Mouse (Mus musculus) midbrain, embryonic 12.5 days (tissue): ENCODE measurements at regions not wholly inside any gene's neighbourhood (a gene's known extent, or its start where the extent isn't known, plus 50 kb on each side); places are given as distances from the start of the nearest gene placed in this dataset.

Source experiments
- ATAC-seq: fragments of 200-750 bp; cut with Nextera tagmentation; 2 replicates; pipeline ENCODE4 v1.8.0; 2017; ENCODE audit warnings: low read depth, moderate TSS enrichment, moderate library complexity; ENCODE audit not compliant: low FRiP score
- H3K27ac ChIP-seq: fragments of 300-500 bp; sonication (generic); replicated peaks from 2 replicates; pipeline ENCODE4 v1.5.1; 2016; ENCODE audit warnings: mild to moderate bottlenecking
- H3K27me3 ChIP-seq: fragments of 300-500 bp; sonication (generic); 2 replicates; pipeline ENCODE4 v1.6.1; 2016; ENCODE audit warnings: mild to moderate bottlenecking
- H3K36me3 ChIP-seq: fragments of 300-500 bp; sonication (generic); 2 replicates; pipeline ENCODE4 v1.6.1; 2016
- H3K4me1 ChIP-seq: fragments of 300-500 bp; sonication (generic); 2 replicates; pipeline ENCODE4 v1.6.1; 2016
- H3K4me2 ChIP-seq: fragments of 300-500 bp; sonication (generic); replicated peaks from 2 replicates; pipeline ENCODE4 v1.6.1; 2016; ENCODE audit warnings: mild to moderate bottlenecking, moderate library complexity
- H3K4me3 ChIP-seq: fragments of 300-500 bp; sonication (generic); 2 replicates; pipeline ENCODE4 v1.5.1; 2016; ENCODE audit warnings: mild to moderate bottlenecking
- H3K9ac ChIP-seq: fragments of 300-500 bp; sonication (generic); replicated peaks from 2 replicates; pipeline ENCODE4 v1.6.1; 2016; ENCODE audit warnings: mild to moderate bottlenecking, moderate library complexity
- H3K9me3 ChIP-seq: fragments of 300-500 bp; sonication (generic); 2 replicates; pipeline ENCODE4 v1.6.1; 2016; ENCODE audit warnings: mild to moderate bottlenecking
- WGBS: fragments of 180-500 bp; shearing (Covaris S2); methylation state at CpG from one replicate; pipeline ENCODE4 v1.1.7; 2016; 5-methylcytosine and 5-hydroxymethylcytosine counted together

DNA sequence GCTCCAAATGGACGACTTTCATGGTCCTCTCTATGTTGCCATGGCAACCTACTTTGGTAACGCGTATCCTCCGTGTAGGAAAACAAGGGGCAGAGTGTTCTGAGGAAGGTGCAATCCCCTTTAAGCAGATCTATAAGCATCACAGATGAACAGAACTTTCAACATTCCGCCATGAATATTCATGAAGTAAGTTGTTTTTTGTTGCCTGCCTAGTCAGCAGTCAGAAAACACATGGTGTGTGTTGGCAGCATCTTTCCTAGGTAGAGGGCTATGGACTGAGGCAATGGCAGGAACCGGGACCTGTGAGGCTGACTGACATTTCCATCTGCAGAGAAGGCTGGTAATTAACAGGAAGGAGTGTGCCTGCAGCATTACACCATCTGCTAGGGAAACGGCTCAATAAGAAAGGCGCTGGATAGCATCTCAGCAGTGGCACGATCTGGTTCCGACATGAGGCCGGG, 544.0 kb downstream of the Rnf144a start:
- 37% methylated on average over 11 of the region's 11 CpGs for WGBS

DNA sequence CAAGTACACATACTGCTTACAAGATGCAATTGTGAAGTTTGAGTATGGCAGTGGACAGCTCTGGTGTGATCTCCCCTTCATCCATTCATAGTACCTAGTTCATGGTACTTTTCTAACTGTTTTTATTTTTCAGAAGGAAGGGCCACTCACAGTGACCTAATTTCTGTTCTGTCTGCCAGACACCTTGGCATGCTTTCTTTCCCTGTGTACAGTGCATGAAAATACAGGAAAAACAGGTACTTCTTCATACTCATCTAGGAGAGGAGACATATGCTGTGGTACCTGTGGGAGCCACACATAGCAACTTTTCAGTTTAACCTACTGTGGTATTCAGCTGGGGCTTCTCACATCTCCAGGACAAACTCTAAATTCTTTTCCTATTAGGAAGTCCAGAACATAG, 545.2 kb downstream of the Rnf144a start:
- Histone ChIP-seq H3K27ac (no peak overlapping the region), H3K27me3 (no peaks in the 10 kb centered on the region)
- no peak for ATAC-seq

More for the DNA sequence above, 544.0 kb downstream of the Rnf144a start:
- no peak overlapping the region for H3K4me3 ChIP-seq
- H3K4me1 ChIP-seq, result no peaks in the 10 kb centered on the region
- H3K27ac ChIP-seq, result peak overlapping the region; percentile 63; the same call in 1 of the 2 replicates
- no peaks in the 10 kb centered on the region for H3K9me3 ChIP-seq
- H3K9ac ChIP-seq, result no peak overlapping the region
- no peaks in the 10 kb centered on the region for H3K36me3 ChIP-seq
- H3K4me2 ChIP-seq, result peak overlapping the region; percentile 24; the same call in 1 of the 2 replicates
- peak; percentile 92 for ATAC-seq
- H3K27me3 ChIP-seq, result no peaks in the 10 kb centered on the region

DNA sequence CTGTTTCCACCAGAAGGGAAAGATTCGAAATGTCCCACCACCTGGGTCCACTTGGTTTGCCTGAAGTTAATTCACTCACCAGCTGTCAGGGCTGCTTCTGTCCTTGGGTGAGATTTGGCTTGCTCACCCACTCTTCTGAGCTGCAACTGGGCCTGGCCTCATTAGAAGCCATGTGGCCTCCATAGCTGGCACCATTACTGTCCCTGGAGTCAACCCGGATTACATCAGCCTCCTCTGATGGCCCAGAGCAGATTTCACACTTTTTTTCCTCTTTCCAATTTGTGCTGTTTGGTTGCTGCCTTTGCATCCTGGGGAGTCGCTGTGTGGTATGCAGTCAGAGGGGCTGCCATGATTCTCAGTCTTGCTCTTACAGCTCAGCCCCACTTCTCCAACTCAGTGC, 550.0 kb downstream of the Rnf144a start:
- H3K27me3 ChIP-seq, result no peaks in the 10 kb centered on the region
- no peak overlapping the region for H3K9ac ChIP-seq
- ATAC-seq, result no peak
- WGBS, result 95% methylated on average over 3 of the region's 3 CpGs
- no peaks in the 10 kb centered on the region for H3K36me3 ChIP-seq
- no peak overlapping the region for H3K27ac ChIP-seq
- no peak overlapping the region for H3K4me2 ChIP-seq
- H3K9me3 ChIP-seq, result no peaks in the 10 kb centered on the region
- no peak overlapping the region for H3K4me3 ChIP-seq
- no peaks in the 10 kb centered on the region for H3K4me1 ChIP-seq

More for the DNA sequence above, 545.2 kb downstream of the Rnf144a start:
- no peaks in the 10 kb centered on the region for H3K9me3 ChIP-seq
- no peak overlapping the region for H3K9ac ChIP-seq
- no peak overlapping the region for H3K4me2 ChIP-seq
- H3K36me3 ChIP-seq, result no peaks in the 10 kb centered on the region
- H3K4me3 ChIP-seq, result no peak overlapping the region
- H3K4me1 ChIP-seq, result no peaks in the 10 kb centered on the region

DNA sequence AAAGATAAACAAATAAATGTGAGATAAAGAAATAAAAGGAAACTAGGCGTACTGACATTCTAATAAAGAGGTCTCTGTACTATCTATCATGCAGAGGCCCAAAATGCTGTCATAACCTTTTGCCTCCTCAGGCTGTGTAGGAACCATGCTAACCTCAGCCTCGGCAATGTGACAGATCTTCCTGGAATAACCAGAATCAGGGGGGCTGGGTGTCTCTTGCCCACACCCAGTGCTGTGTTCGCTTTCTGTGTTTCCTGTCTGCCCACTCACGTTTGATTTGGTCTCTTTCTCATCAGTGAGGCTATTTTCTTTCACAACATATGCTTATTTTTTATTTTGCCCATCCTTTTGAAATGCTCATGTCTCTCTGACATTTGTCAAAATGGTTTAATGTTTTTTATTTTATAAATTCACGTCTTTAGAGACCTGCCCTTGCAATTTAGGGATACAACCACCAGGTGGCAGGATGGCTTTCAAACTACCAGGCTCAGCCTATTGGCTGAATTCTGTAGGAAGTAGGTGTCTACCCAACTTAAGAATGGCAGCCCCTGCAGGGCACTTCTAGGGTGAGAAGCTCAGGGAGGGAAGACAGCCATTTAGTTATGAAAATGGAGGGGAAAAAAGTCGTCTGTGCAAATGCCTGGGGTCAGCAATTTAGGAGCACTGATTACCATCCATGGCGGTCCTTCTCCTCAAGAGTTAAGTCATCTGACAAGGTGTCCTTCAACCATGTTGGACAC, 550.8 kb downstream of the Rnf144a start:
- Histone ChIP-seq H3K4me3 (no peak overlapping the region), H3K27ac (no peak overlapping the region), H3K4me2 (no peak overlapping the region), H3K9me3 (no peaks in the 10 kb centered on the region), H3K27me3 (no peaks in the 10 kb centered on the region), H3K4me1 (no peaks in the 10 kb centered on the region), H3K36me3 (no peaks in the 10 kb centered on the region), H3K9ac (no peak overlapping the region)
- WGBS, result 75% methylated on average over 7 of the region's 7 CpGs
- ATAC-seq, result no peak

DNA sequence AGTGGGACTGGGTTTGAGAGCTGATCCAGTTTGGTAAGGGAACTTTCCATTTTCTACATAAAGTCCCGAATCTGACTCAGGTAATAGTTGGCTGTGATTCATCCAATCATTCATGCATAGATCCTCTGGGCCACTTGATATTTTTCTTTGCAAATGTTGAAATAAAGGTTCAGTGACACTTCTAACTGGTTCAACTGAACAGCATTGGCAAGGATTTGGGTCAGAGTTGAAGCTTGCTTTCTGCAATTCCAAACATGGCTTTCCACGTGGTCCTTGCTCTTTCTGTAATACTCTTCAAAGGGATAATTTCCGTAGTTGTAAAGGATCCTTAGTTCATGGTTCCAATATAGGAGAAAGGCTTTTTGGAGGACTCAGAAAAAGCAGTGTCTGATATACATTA, 554.0 kb downstream of the Rnf144a start:
- 88% methylated on average over 3 of the region's 3 CpGs for WGBS
- no peak overlapping the region for H3K4me3 ChIP-seq
- H3K27ac ChIP-seq, result no peak overlapping the region
- no peak for ATAC-seq
- no peaks in the 10 kb centered on the region for H3K4me1 ChIP-seq
- H3K27me3 ChIP-seq, result no peaks in the 10 kb centered on the region
- H3K9me3 ChIP-seq, result no peaks in the 10 kb centered on the region
- no peak overlapping the region for H3K4me2 ChIP-seq
- H3K9ac ChIP-seq, result no peak overlapping the region
- H3K36me3 ChIP-seq, result no peaks in the 10 kb centered on the region

DNA sequence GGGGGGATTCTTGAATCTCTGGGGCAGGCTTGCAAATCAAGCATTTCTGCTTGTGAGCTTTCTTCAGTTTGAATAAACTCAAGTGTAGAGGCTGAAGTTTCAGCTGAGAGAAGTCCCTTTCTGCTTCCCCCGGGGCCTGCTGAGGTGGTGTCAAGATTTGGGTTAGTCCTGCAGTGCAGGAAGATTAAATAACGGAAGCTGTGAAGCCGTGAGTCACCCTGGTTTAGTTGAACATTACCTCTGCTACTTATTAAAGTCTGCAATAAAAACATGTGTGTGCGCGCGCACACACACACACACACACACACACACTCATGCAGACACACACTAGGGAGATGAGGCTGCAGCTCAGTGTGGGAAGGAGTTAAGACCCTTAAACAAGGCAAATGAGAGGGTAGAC, 556.7 kb downstream of the Rnf144a start:
- Histone ChIP-seq H3K4me1 (no peaks in the 10 kb centered on the region), H3K36me3 (no peaks in the 10 kb centered on the region), H3K27me3 (no peaks in the 10 kb centered on the region), H3K4me2 (no peak overlapping the region), H3K27ac (no peak overlapping the region), H3K9me3 (no peaks in the 10 kb centered on the region), H3K4me3 (no peak overlapping the region), H3K9ac (no peak overlapping the region)
- ATAC-seq, result no peak
- 85% methylated on average over 6 of the region's 6 CpGs for WGBS

DNA sequence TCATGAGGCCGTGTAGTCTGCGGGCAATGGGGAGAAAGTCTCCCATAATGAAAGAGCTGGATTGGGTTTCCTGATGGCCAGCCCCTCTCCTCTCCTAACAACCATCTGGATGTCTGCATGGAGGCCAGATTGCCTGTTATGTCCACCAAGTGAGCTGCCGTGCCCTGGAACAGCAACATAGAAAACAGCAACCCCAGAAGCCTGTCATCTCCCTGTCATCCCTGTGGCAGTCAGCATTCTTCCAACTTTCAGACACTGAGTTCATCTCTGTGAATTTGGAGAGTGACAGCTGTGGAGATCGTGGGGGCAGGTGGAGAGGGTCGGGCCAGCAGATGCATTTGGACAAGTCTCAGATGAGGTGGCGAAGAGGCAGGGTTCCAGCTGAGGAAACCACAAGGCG, 585.0 kb downstream of the Rnf144a start:
- H3K27me3 ChIP-seq, result no peaks in the 10 kb centered on the region
- no peak overlapping the region for H3K27ac ChIP-seq
- H3K9me3 ChIP-seq, result no peaks in the 10 kb centered on the region
- H3K4me3 ChIP-seq, result no peak overlapping the region
- H3K4me2 ChIP-seq, result no peak overlapping the region
- WGBS, result 74% methylated on average over 7 of the region's 7 CpGs
- no peak overlapping the region for H3K9ac ChIP-seq
- H3K36me3 ChIP-seq, result no peaks in the 10 kb centered on the region
- no peak for ATAC-seq
- H3K4me1 ChIP-seq, result peaks cover 8% of the 10 kb centered on the region

DNA sequence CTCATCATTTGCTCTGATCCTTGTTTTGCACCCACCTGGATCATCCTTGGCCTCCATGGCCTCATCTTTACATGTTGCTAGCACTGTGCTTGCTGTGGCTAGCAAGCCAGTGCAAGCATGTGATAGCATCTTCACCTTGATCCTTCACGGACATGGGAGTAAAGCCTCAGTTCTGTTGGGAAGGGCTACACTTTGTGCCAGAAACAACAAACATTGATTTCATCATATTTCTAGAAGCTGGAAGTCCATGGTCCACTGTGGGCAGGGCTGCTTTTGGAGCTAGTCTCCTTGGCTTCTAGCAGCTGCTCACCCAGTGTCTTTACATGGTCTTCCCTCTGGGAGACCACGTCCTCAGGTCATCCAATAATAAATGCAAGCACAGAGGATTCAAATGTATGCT, 587.1 kb downstream of the Rnf144a start:
- Histone ChIP-seq H3K36me3 (no peaks in the 10 kb centered on the region), H3K4me2 (no peak overlapping the region), H3K27ac (no peak overlapping the region), H3K9ac (no peak overlapping the region), H3K27me3 (no peaks in the 10 kb centered on the region), H3K9me3 (no peaks in the 10 kb centered on the region), H3K4me3 (no peak overlapping the region), H3K4me1 (peaks cover 8% of the 10 kb centered on the region)
- 96% methylated on average over 2 of the region's 2 CpGs for WGBS
- no peak for ATAC-seq

DNA sequence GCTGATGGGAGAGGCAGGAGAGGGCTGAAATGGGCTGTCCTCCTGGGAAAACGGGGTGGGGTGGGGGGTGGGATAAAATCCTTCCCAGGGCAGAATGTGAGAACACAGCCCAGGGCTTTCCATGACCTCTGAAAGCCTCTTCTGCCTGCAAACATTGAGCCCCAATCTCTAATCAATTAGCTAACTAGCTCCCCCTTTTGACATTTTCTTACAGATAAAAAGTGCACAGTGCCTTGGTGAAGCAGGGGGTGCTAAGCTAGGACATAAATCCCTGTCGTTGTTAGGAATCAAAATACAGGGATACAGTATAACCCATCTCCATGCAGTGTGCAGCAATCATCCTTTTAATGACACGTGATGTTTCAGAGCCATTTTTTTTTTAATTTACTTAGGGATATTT, 588.1 kb downstream of the Rnf144a start:
- no peak overlapping the region for H3K27ac ChIP-seq
- WGBS, result 22% methylated on average over 3 of the region's 3 CpGs
- no peak for ATAC-seq

DNA sequence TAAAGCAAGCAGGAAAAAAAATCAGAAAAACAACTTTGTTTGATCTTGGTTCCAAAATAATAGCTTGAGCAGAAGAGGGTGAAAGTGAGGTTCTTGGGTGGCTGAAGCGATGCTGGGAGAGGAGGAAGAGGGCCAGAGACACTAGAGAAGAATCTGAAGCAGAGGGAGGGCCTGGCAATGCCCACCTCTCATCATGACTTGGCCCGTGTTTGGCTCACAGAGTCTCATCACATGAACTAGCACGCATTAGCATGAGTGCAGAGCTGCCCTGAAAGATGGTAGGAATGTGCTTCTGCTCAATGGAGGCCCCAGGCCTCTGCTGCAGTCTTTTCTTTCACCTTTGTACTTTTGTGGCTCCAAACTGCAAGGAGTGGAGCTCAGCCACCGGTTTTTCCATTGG, 588.6 kb downstream of the Rnf144a start:
- Histone ChIP-seq H3K4me1 (peaks cover 8% of the 10 kb centered on the region), H3K9me3 (no peaks in the 10 kb centered on the region), H3K27ac (no peak overlapping the region), H3K4me3 (no peak overlapping the region), H3K27me3 (no peaks in the 10 kb centered on the region), H3K4me2 (no peak overlapping the region), H3K36me3 (no peaks in the 10 kb centered on the region), H3K9ac (no peak overlapping the region)
- WGBS, result 56% methylated on average over 4 of the region's 4 CpGs
- no peak for ATAC-seq

More for the DNA sequence above, 588.1 kb downstream of the Rnf144a start:
- Histone ChIP-seq H3K4me1 (peaks cover 8% of the 10 kb centered on the region), H3K36me3 (no peaks in the 10 kb centered on the region), H3K9ac (no peak overlapping the region), H3K4me2 (no peak overlapping the region), H3K4me3 (no peak overlapping the region), H3K9me3 (no peaks in the 10 kb centered on the region), H3K27me3 (no peaks in the 10 kb centered on the region)

DNA sequence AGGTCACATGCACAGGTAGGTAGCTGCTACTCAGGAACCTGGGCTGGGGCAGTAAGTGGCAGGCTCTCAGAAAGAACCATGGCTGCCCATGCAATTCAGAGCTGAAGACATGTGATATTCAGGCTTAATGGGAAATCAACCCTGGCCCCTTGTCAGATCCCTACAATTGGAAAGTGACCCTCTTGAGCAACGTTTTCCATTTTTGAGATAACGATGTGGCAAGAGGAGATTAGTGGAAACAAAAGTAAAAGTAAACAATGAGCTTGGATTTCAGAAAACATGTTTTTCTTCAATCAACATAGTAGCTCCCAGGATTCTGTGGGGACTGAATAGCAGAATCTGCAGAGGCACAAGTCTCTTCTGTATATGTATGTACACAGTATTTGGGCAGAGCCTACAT, 598.8 kb downstream of the Rnf144a start:
- Histone ChIP-seq H3K4me2 (no peak overlapping the region), H3K4me3 (no peak overlapping the region), H3K27ac (no peak overlapping the region), H3K9me3 (no peaks in the 10 kb centered on the region), H3K4me1 (no peaks in the 10 kb centered on the region), H3K27me3 (no peaks in the 10 kb centered on the region), H3K36me3 (no peaks in the 10 kb centered on the region), H3K9ac (no peak overlapping the region)
- 64% methylated on average over 2 of the region's 2 CpGs for WGBS
- ATAC-seq, result no peak

DNA sequence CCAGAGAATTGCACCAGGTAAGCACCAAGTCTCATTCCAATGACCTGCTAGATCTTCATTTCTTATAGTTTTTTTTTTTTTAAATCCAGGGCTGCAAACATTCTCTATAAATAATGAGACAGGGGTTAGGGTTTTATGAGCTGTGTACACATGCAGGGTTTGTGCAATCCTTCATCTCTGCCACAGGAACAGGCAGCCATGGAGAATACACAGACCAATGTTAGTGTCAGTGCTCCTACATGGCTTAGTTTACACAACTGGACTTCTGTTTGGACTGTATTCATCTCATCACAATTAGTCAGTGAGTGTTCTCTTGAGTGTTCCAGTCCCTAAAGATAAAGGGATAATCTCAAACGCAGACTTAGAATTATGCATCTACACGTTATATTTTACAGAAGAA, 620.0 kb downstream of the Rnf144a start:
- 92% methylated on average over 2 of the region's 2 CpGs for WGBS
- H3K27me3 ChIP-seq, result no peaks in the 10 kb centered on the region
- H3K4me2 ChIP-seq, result no peak overlapping the region
- ATAC-seq, result no peak
- no peak overlapping the region for H3K27ac ChIP-seq
- no peak overlapping the region for H3K4me3 ChIP-seq
- no peak overlapping the region for H3K9ac ChIP-seq
- H3K36me3 ChIP-seq, result no peaks in the 10 kb centered on the region
- no peaks in the 10 kb centered on the region for H3K9me3 ChIP-seq
- no peaks in the 10 kb centered on the region for H3K4me1 ChIP-seq

DNA sequence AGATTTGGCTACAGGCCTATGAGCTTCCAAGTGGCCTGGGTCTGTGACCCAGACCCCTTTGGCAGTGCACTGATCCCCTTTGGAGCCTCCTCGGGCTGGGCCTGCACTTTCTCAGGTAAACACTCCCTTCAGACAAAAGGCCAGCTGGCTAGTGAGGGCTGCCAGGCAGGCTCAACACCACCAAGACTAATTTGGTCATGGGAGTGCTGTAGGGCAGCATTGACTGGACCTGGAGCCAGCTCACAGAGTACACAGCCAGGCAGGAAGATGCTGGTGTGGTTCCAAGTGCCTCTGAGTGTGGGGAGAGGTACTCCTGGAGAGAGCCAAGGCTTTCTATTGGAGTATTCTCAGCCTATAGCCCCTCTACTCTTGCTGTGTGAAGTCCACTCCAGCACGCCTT, 620.5 kb downstream of the Rnf144a start:
- H3K4me1 ChIP-seq, result no peaks in the 10 kb centered on the region
- H3K9me3 ChIP-seq, result no peaks in the 10 kb centered on the region
- no peak overlapping the region for H3K27ac ChIP-seq
- no peaks in the 10 kb centered on the region for H3K27me3 ChIP-seq
- H3K36me3 ChIP-seq, result no peaks in the 10 kb centered on the region
- no peak for ATAC-seq
- WGBS, result 63% methylated on average over 2 of the region's 2 CpGs
- H3K4me3 ChIP-seq, result no peak overlapping the region
- H3K9ac ChIP-seq, result no peak overlapping the region
- H3K4me2 ChIP-seq, result no peak overlapping the region
